Mouse (Mus musculus) embryonic facial prominence, embryonic 14.5 days (tissue): ENCODE measurements around the gene Ccdc151. TPM values are rescaled to one million over a fixed set of nuclear protein-coding genes. Genes with fewer than 3 reads are reported as not detected.

Experiments
- ATAC-seq: fragments of 200-750 bp; cut with Nextera tagmentation; 2 replicates; pipeline ENCODE4 v1.8.0; 2017; ENCODE audit warnings: low read depth, moderate number of reproducible peaks, moderate TSS enrichment
- DNase-seq: peaks from one replicate; pipeline ENCODE4 v3.0.0-alpha.2; 2015; ENCODE audit warnings: low spot score
- H3K27ac ChIP-seq: fragments of 300-500 bp; sonication (generic); replicated peaks from 2 replicates; pipeline ENCODE4 v1.5.1; 2014; ENCODE audit warnings: low read depth, mild to moderate bottlenecking, low read length, moderate library complexity
- H3K27me3 ChIP-seq: fragments of 300-500 bp; sonication (generic); replicated peaks from 2 replicates; pipeline ENCODE4 v1.6.1; 2014; ENCODE audit warnings: low read length; ENCODE audit not compliant: control insufficient read depth, insufficient read depth
- H3K36me3 ChIP-seq: fragments of 300-500 bp; sonication (generic); 2 replicates; pipeline ENCODE4 v1.6.1; 2014; ENCODE audit warnings: low read length, mixed read lengths; ENCODE audit not compliant: control insufficient read depth, insufficient read depth
- H3K4me1 ChIP-seq: fragments of 300-500 bp; sonication (generic); 2 replicates; pipeline ENCODE4 v1.6.1; 2014; ENCODE audit warnings: antibody characterized with exemption, low read length; ENCODE audit not compliant: control insufficient read depth, insufficient read depth
- H3K4me2 ChIP-seq: fragments of 300-500 bp; sonication (generic); 2 replicates; pipeline ENCODE4 v1.6.1; 2014; ENCODE audit warnings: low read depth, mild to moderate bottlenecking, low read length, moderate library complexity, mixed read lengths
- H3K4me3 ChIP-seq: fragments of 300-500 bp; sonication (generic); 2 replicates; pipeline ENCODE4 v1.5.1; 2014; ENCODE audit warnings: low read depth, mild to moderate bottlenecking, low read length
- H3K9ac ChIP-seq: fragments of 300-500 bp; sonication (generic); 2 replicates; pipeline ENCODE4 v1.6.1; 2014; ENCODE audit warnings: low read depth, mild to moderate bottlenecking, low read length, moderate library complexity, mixed read lengths
- H3K9me3 ChIP-seq: fragments of 300-500 bp; sonication (generic); 2 replicates; pipeline ENCODE4 v1.6.1; 2016; ENCODE audit warnings: low read length; ENCODE audit not compliant: control insufficient read depth
- WGBS: fragments of 180-500 bp; shearing (Covaris S2); extraction: QIAGEN DNeasy Blood & Tissue Kit; methylation state at CpG from one replicate; pipeline ENCODE4 v1.1.7; 2014; 5-methylcytosine and 5-hydroxymethylcytosine counted together
- polyA plus RNA-seq: library from polyadenylated mRNA; unstranded; fragments of >200 nt; fragmentation: Nextera tagmentation; extraction: Ambion mirVana; gene quantifications from 2 replicates; pipeline ENCODE4 v1.2.1, GENCODE M21; 2014

Ccdc151 gene
- polyA plus RNA-seq, 1 experiment from 2014 or later: 4.8 TPM

DNA sequence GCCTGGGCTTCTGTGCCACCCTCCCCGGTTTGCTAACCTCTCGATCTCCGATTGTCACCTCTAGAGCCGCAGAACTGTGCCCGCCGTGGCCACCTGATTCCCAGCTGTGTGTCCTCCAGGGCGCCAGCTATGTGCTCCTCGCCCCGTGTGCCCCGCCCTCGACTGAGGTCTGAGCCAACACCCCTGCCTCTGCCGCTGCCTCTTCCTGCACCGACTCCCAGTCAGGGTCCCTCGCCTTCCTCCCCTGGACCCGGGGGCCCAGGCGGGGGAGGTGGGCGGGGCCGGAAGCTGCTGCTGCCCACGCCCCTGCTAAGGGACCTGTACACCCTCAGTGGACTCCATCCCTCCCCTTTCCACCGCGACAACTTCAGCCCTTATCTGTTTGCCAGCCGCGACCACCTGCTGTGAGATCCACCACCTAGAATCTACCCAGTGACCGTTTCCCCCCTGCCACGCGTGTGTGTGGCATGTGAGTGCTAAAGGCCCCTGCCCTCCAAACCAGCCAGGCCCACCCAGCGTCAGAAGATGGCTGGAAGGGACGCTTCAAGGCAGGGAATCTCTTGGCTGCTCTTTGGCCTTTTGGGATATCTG lies 54.8 kb downstream of the Ccdc151 start:
- Histone ChIP-seq H3K4me3 (no peak overlapping the region), H3K4me1 (no peaks in the 10 kb centered on the region), H3K9ac (no peak overlapping the region), H3K27ac (no peak overlapping the region), H3K4me2 (no peak overlapping the region), H3K36me3 (0 out of 2 replicates have a peak, but pooled peaks cover 3% of the 10 kb centered on the region), H3K27me3 (peaks cover 3% of the 10 kb centered on the region; the same call in 1 of the 2 replicates), H3K9me3 (no peaks in the 10 kb centered on the region)
- ATAC-seq: no peak
- WGBS: 8% methylated on average over 8 of the region's 28 CpGs
- no peak for DNase-seq

DNA sequence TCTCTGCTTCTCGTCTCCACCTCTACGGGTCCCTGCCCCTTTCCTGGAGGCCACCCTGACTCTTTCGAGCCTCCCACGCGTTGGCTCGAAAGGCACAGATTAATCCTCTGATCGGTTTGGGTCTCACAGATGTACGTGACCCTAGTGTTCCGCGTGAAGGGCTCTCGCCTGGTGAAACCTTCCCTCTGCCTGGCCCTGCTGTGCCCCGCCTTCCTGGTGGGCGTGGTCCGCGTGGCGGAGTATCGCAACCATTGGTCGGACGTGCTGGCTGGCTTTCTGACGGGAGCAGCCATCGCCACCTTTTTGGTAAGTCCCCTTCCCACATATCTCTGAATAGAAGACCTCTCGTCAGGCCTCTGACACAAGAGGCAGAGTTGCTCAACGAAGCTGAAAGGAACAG lies 58.2 kb downstream of the Ccdc151 start:
- Histone ChIP-seq H3K4me3 (no peak overlapping the region), H3K4me1 (no peaks in the 10 kb centered on the region), H3K9ac (no peak overlapping the region), H3K36me3 (0 out of 2 replicates have a peak, but pooled peaks cover 3% of the 10 kb centered on the region), H3K27me3 (peaks cover 3% of the 10 kb centered on the region; the same call in 1 of the 2 replicates), H3K4me2 (no peak overlapping the region), H3K9me3 (no peaks in the 10 kb centered on the region), H3K27ac (no peak overlapping the region)
- 22% methylated on average over 23 of the region's 23 CpGs for WGBS
- ATAC-seq (no peak), DNase-seq (no peak)

DNA sequence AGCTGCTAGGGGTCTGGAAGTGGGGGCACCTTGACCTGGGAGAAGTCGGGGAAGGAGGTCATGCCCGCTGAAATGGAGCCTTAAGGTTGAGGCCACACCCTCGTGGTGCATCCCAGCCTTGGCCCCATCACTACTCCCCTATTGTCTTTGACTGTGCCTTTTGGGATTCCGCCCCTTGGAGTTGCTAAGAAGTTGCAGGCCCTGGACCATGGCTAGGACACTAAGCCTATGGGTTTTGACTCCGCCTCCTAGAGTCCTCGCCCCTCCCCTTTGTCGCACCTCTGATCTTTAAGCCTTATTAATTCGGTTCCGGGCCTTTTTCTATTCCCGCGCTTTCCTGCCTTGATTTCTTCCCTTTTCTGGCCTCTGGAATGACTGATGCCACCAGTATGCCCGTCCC lies 58.8 kb downstream of the Ccdc151 start:
- Histone ChIP-seq H3K27me3 (peaks cover 3% of the 10 kb centered on the region; the same call in 1 of the 2 replicates), H3K27ac (no peak overlapping the region), H3K4me2 (no peak overlapping the region), H3K4me3 (no peak overlapping the region), H3K36me3 (0 out of 2 replicates have a peak, but pooled peaks cover 3% of the 10 kb centered on the region), H3K4me1 (no peaks in the 10 kb centered on the region), H3K9ac (no peak overlapping the region), H3K9me3 (no peaks in the 10 kb centered on the region)
- 52% methylated on average over 11 of the region's 12 CpGs for WGBS
- no peak for ATAC-seq
- DNase-seq: no peak

DNA sequence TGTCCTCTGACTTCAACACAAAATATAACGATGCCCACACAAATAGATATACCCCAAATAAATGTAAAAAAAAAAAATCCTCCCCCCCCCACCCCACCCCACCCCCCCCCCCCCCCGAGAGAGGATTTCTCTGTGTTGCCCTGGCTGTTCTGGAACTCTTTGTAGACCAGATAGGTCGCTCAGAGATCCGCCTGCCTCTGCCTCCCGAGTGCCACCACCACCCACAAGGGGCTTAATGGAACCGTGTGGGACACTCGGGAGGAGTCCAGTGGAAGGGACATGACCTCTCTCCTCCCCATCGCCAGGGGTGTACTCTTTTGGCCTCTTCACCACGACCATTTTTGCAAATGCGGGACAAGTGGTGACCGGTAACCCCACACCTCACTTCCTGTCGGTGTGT lies 59.4 kb downstream of the Ccdc151 start:
- WGBS: 82% methylated on average over 4 of the region's 12 CpGs
- peaks cover 3% of the 10 kb centered on the region; the same call in 1 of the 2 replicates for H3K27me3 ChIP-seq
- no peaks in the 10 kb centered on the region for H3K4me1 ChIP-seq
- ATAC-seq (no peak), DNase-seq (no peak)
- H3K4me2 ChIP-seq: no peak overlapping the region
- H3K4me3 ChIP-seq: no peak overlapping the region
- no peak overlapping the region for H3K27ac ChIP-seq
- H3K9me3 ChIP-seq: no peaks in the 10 kb centered on the region
- H3K9ac ChIP-seq: no peak overlapping the region
- 0 out of 2 replicates have a peak, but pooled peaks cover 3% of the 10 kb centered on the region for H3K36me3 ChIP-seq

Other genes starting within 250 kb of the Ccdc151 start
- 70.4 and 81.9 TPM in 2 replicates for gene Spc24, start 242.3 kb downstream of the Ccdc151 start, polyA plus RNA-seq
- 10.7 and 12.1 TPM in 2 replicates for gene Kank2, start 203.9 kb downstream of the Ccdc151 start, polyA plus RNA-seq
- 0.41 and 0.54 TPM in 2 replicates for gene Angptl8, start 167.1 kb downstream of the Ccdc151 start, polyA plus RNA-seq
- gene Dock6, start 150.0 kb downstream of the Ccdc151 start, polyA plus RNA-seq: 28.3 and 30.2 TPM in 2 replicates
- 21.6 and 25.3 TPM in 2 replicates for gene Rab3d, start 84.4 kb downstream of the Ccdc151 start, polyA plus RNA-seq
- gene Ccdc159, start 75.2 kb downstream of the Ccdc151 start, polyA plus RNA-seq: 2.8 and 3.0 TPM in 2 replicates
- 53.3 and 53.7 TPM in 2 replicates for gene Tmem205, start 75.1 kb downstream of the Ccdc151 start, polyA plus RNA-seq
- 10.5 and 14.4 TPM in 2 replicates for gene Plppr2, start 65.6 kb downstream of the Ccdc151 start, polyA plus RNA-seq
- 9.5 and 10.1 TPM in 2 replicates for gene Swsap1, start 46.9 kb downstream of the Ccdc151 start, polyA plus RNA-seq
- gene Epor, start 39.1 kb downstream of the Ccdc151 start, polyA plus RNA-seq: 4.4 and 4.7 TPM in 2 replicates
- 1.3 and 1.7 TPM in 2 replicates for gene Rgl3, start 13.2 kb downstream of the Ccdc151 start, polyA plus RNA-seq
- gene Prkcsh, start 172 bp upstream of the Ccdc151 start, polyA plus RNA-seq: 86.6 and 95.2 TPM in 2 replicates
- 4.6 and 5.1 TPM in 2 replicates for gene Elavl3, start 49.4 kb upstream of the Ccdc151 start, polyA plus RNA-seq
- gene Gm49318, start 68.6 kb upstream of the Ccdc151 start, polyA plus RNA-seq: not detected in 2 replicates
- gene Zfp653, start 68.7 kb upstream of the Ccdc151 start, polyA plus RNA-seq: 6.5 and 9.2 TPM in 2 replicates
- 30.0 and 33.3 TPM in 2 replicates for gene Ecsit, start 82.8 kb upstream of the Ccdc151 start, polyA plus RNA-seq
- gene Cnn1, start 96.6 kb upstream of the Ccdc151 start, polyA plus RNA-seq: 5.5 and 7.1 TPM in 2 replicates
- gene Elof1, start 114.5 kb upstream of the Ccdc151 start, polyA plus RNA-seq: 182 and 196 TPM in 2 replicates
- gene Acp5, start 133.1 kb upstream of the Ccdc151 start, polyA plus RNA-seq: 21.1 and 36.1 TPM in 2 replicates
- 69.3 and 72.6 TPM in 2 replicates for gene Pigyl, start 154.2 kb upstream of the Ccdc151 start, polyA plus RNA-seq
- gene Zfp872, start 185.5 kb upstream of the Ccdc151 start, polyA plus RNA-seq: 0.22 and 0.24 TPM in 2 replicates
- gene Zfp809, start 223.1 kb upstream of the Ccdc151 start, polyA plus RNA-seq: 16.2 and 16.3 TPM in 2 replicates